Mouse (Mus musculus) kidney, postnatal 25 days (tissue): ENCODE results near the gene Gm20929.
"Not testable (repeated sequence)": the region's sequence is repeated elsewhere in the genome, so short reads cannot be mapped to it uniquely, and the experiment has no call there.

Source experiments
- DNase-seq, 2 experiments: peaks; one replicate each; pipeline ENCODE4 v3.0.0; 2021; ENCODE audit warnings: mixed read lengths in 2 of 2

Gm20929 gene

GRCm38 (mm10) chrY:53843649-53844048 lies at the start of gene Gm20929:
TSS of gene Gm20929 (plus strand) at chrY:53843949.
- not testable (repeated sequence) for DNase-seq
